Mouse (Mus musculus) testis, adult 2 months (tissue): ENCODE data around the gene Psmd1.

Experiments used
- CTCF ChIP-seq: fragments of 200-500 bp; IDR thresholded peaks from 2 replicates; pipeline ENCODE4 v1.5.1; 2012; ENCODE audit warnings: low read depth, mild to moderate bottlenecking, inconsistent platforms, low read length, moderate library complexity; ENCODE audit not compliant: control insufficient read depth, insufficient read depth, insufficient replicate concordance
- POLR2A ChIP-seq: fragments of 200-500 bp; IDR thresholded peaks from 2 replicates; pipeline ENCODE4 v1.6.1; 2012; ENCODE audit warnings: low read depth, mild to moderate bottlenecking, inconsistent platforms, low read length, moderate library complexity; ENCODE audit not compliant: control insufficient read depth

DNA sequence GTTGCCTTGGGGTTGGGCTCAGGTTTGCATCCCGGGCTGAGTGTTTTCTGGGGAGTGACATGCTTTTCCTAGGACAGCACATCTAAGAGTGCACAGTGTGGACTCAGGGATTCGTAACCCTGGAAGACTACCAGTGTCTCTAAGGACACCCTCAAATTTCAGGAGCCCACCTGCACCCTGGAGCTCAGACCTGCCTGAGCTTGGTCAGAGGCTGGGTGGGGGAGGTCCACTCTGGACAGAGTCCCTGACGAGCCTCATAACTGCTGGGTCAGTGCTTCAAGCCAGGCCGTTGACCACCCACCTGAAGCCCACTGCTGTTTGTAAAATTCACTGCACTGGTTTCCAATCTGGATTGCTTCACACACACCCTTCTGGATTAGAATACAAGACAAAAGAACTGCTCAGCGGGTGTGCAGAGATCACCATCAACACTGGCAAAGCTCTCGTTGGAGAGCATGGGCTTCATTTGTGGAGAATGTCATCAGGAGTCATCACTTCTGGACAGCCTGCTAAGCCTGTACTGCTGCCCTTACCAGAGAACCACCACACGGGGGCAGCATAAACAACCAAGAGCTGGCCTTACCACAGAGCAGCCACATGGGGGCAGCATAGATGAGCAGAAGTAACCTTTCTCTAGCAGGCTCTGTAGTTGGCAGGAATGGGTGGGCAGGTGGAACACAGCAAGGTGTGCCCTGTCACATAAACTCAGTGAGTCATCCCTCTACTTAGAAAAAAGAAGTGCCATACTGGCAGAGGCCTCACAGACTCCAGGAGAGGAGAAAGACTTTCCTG is 114.5 kb downstream of the Psmd1 start:
- peak; percentile 97 for TF ChIP-seq CTCF
- no peak for TF ChIP-seq POLR2A
